15 mouse cellular contexts compared by ENCODE assay signal in the genomic region with DNA sequence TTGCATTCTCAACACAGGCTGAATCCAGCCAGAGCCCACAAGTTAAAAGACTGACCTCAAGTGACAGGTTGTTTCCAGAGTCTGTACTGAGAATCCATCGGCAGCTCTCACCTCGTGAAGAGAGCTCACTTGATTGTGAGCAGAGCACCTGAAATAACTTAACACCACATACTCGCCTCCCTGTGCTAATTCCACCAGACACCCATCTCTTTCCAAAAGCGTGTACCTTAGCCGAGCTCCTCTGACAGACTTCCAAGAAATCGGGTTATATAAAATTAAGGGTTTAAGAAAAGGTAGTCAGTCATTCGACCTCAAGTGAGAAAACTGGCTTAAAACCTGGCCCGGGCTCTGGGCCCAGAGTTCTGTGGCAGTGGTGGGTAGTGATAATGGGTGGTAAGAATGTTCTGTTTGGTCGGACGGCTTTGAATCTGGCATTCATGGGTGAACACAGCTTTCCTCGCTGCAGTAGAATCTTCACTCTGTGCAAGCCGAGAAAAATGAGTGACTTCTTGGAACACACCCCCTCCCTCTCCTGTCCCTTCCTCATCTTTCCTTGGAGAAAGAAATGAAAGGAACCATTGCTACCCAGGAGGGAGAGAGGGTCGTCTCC.
DNase-seq lines count a peak whose midpoint lies in the region; ATAC-seq and TF ChIP-seq lines count a peak whose summit lies in the region.
"Had no signal": no experiment of that assay in that cellular context is flagged by ENCODE, and none has a peak within 500 bp of the region (broad histone marks: within the 10 kb centered on the region; RNA-seq: fewer than 3 reads in every experiment).

No protein-coding gene starts in this region.

- no peaks in the 10 kb centered on the region for H3K9me3 ChIP-seq in limb, embryonic 14.5 days (ENCODE audit: control insufficient read depth, low read length)
- H3K9me3 ChIP-seq: forebrain, embryonic 15.5 days; heart, embryonic 12.5 days; hindbrain, embryonic 10.5 days had no signal

- TF ChIP-seq CTCF in left cerebral cortex, adult 2 months (IDR thresholded peaks at IDR 0.05), result no peak

- H3K27me3 ChIP-seq in limb, embryonic 14.5 days (ENCODE audit: control insufficient read depth, insufficient read depth, low read length), result no peaks in the 10 kb centered on the region
- H3K27me3 ChIP-seq: forebrain, embryonic 15.5 days; heart, embryonic 12.5 days had no signal

- no peak overlapping the region for H3K4me3 ChIP-seq in left cerebral cortex, adult 2 months
- no peak overlapping the region for H3K4me3 ChIP-seq in limb, embryonic 14.5 days (replicated peaks; ENCODE audit: low read length)
- H3K4me3 ChIP-seq: forebrain, embryonic 15.5 days; heart, adult 2 months; heart, embryonic 12.5 days; hindbrain, embryonic 10.5 days had no signal

- H3K4me2 ChIP-seq in limb, embryonic 14.5 days (replicated peaks; ENCODE audit: low read depth, low read length, severe bottlenecking), result no peak overlapping the region
- H3K4me2 ChIP-seq: forebrain, embryonic 15.5 days; heart, embryonic 12.5 days; hindbrain, embryonic 14.5 days had no signal

- intact Hi-C loops in left cerebral cortex, postnatal 36 days (cut with DNase I), result no loop called here
- intact Hi-C loops in left cerebral cortex, adult 2 months (cut with DNase I), result no loop called here

- H3K36me3 ChIP-seq in limb, embryonic 14.5 days (ENCODE audit: control insufficient read depth, insufficient read depth, low read length), result no peaks in the 10 kb centered on the region
- H3K36me3 ChIP-seq: forebrain, embryonic 15.5 days; heart, embryonic 12.5 days; hindbrain, embryonic 10.5 days had no signal

- DNase-seq in heart, adult 11 months, result peak; percentile 71
- DNase-seq in heart, adult 8-10 months (ENCODE audit: low spot score), result no peak
- DNase-seq in left cerebral cortex, postnatal 36 days (ENCODE audit: low spot score in 2 of 2), result peak; percentile 11 to 37
- no peak for DNase-seq in left cerebral cortex, adult 2 months (ENCODE audit: extremely low spot score in 1 of 2, low spot score in 2 of 2)
- peak; percentile 14 for DNase-seq in limb, embryonic 14.5 days (ENCODE audit: low spot score)
- no peak for DNase-seq in thymus, postnatal 0 days (ENCODE audit: low spot score)
- DNase-seq: adrenal gland, adult 2 months; adrenal gland, postnatal 25 days; cerebellum, postnatal 10 days; gastrocnemius, postnatal 36 days; heart, adult 2 months had no signal

- no peak overlapping the region for H3K27ac ChIP-seq in left cerebral cortex, adult 2 months
- no peak overlapping the region for H3K27ac ChIP-seq in limb, embryonic 14.5 days (replicated peaks; ENCODE audit: low read depth, low read length)
- H3K27ac ChIP-seq: forebrain, embryonic 15.5 days; heart, adult 2 months; hindbrain, embryonic 10.5 days; hindbrain, embryonic 14.5 days had no signal

- 49% methylated on average over 13 of the region's 13 CpGs for WGBS in limb, embryonic 14.5 days

- no peak for TF ChIP-seq POLR2A in limb, embryonic 14.5 days (IDR thresholded peaks at IDR 0.05; ENCODE audit: borderline replicate concordance, extremely low read depth, insufficient read depth, insufficient read length)

- peaks cover 5% of the 10 kb centered on the region; the same call in 1 of the 2 replicates for H3K4me1 ChIP-seq in limb, embryonic 14.5 days (ENCODE audit: control insufficient read depth, insufficient read depth, low read length)
- H3K4me1 ChIP-seq: heart, embryonic 12.5 days had no signal

- no peak for ATAC-seq in limb, embryonic 14.5 days (ENCODE audit: low FRiP score, low read depth)
- ATAC-seq: forebrain, embryonic 15.5 days had no signal

- no peak overlapping the region for H3K9ac ChIP-seq in limb, embryonic 14.5 days (ENCODE audit: low read depth, low read length, severe bottlenecking)
- H3K9ac ChIP-seq: forebrain, embryonic 15.5 days; heart, embryonic 12.5 days; hindbrain, embryonic 14.5 days had no signal

Comparison
In these comparisons a context has a peak if more than half of its experiments do, and no peak if none do; other contexts are left out.
1. DNase-seq: peak in heart, adult 11 months (single experiment), left cerebral cortex, postnatal 36 days (2 of 2) and limb, embryonic 14.5 days (single experiment); none in heart, adult 8-10 months (single experiment), left cerebral cortex, adult 2 months (0 of 2) and thymus, postnatal 0 days (single experiment).